Mouse (Mus musculus): ENCODE measurements around the gene Bola1. TPM values are rescaled to one million over a fixed set of nuclear protein-coding genes. Genes with fewer than 3 reads are reported as not detected.

Gene Bola1
- polyA plus RNA-seq, 1 experiment from 2014 or later = 53.6 TPM

- Histone ChIP-seq H3K27ac (replicated peaks) (peak overlapping the region; percentile 98), H3K4me2 (replicated peaks; ENCODE audit: low read depth) (peak overlapping the region; percentile 65), H3K9me3 (ENCODE audit: control insufficient read depth, low read length) (no peaks in the 10 kb centered on the region), H3K27me3 (ENCODE audit: control insufficient read depth, insufficient read depth, low read length) (no peaks in the 10 kb centered on the region), H3K9ac (ENCODE audit: low read length) (peak overlapping the region; percentile 73), H3K4me3 (ENCODE audit: low read depth, low read length) (peak overlapping the region; percentile 65; the same call in 1 of the 2 replicates), H3K4me1 (replicated peaks; ENCODE audit: control insufficient read depth, insufficient read depth) (0 out of 2 replicates have a peak, but pooled peaks cover 2% of the 10 kb centered on the region), H3K36me3 (ENCODE audit: control insufficient read depth, insufficient read depth, low read length) (no peaks in the 10 kb centered on the region)
- TF ChIP-seq CTCF (IDR thresholded peaks at IDR 0.05; ENCODE audit: low read depth) (no peak), EP300 (optimal IDR thresholded peaks at IDR 0.05) (no peak)
- ATAC-seq (ENCODE audit: low FRiP score, low TSS enrichment) = no peak
- DNase-seq (ENCODE audit: low spot score) = no peak
- 68% methylated on average over 7 of the region's 7 CpGs for WGBS
Observed at GRCm38 (mm10) chr3:96264404-96264949, 45.0 kb upstream of the Bola1 start.

- Histone ChIP-seq H3K4me1 (replicated peaks; ENCODE audit: control insufficient read depth, insufficient read depth) (0 out of 2 replicates have a peak, but pooled peaks cover 2% of the 10 kb centered on the region), H3K36me3 (ENCODE audit: control insufficient read depth, insufficient read depth, low read length) (no peaks in the 10 kb centered on the region), H3K27ac (replicated peaks) (peak overlapping the region; percentile 98), H3K9ac (ENCODE audit: low read length) (peak overlapping the region; percentile 73), H3K4me3 (ENCODE audit: low read depth, low read length) (peak overlapping the region; percentile 65), H3K9me3 (ENCODE audit: control insufficient read depth, low read length) (no peaks in the 10 kb centered on the region), H3K4me2 (replicated peaks; ENCODE audit: low read depth) (peak overlapping the region; percentile 65), H3K27me3 (ENCODE audit: control insufficient read depth, insufficient read depth, low read length) (no peaks in the 10 kb centered on the region)
- ATAC-seq (ENCODE audit: low FRiP score, low TSS enrichment) (peak; percentile 42), DNase-seq (ENCODE audit: low spot score) (peak; percentile 66)
- WGBS = 3% methylated on average over 27 of the region's 27 CpGs
- TF ChIP-seq CTCF (IDR thresholded peaks at IDR 0.05; ENCODE audit: low read depth) (no peak), EP300 (optimal IDR thresholded peaks at IDR 0.05) (peak; percentile 83)
Observed at GRCm38 (mm10) chr3:96263558-96264403, 44.3 kb upstream of the Bola1 start.

- Histone ChIP-seq H3K4me3 (ENCODE audit: low read depth, low read length) (peak within 1 kb of the TSS; percentile 65), H3K27ac (replicated peaks) (peak within 1 kb of the TSS; percentile 98), H3K9me3 (ENCODE audit: control insufficient read depth, low read length) (no peaks in the 10 kb centered on the region), H3K27me3 (ENCODE audit: control insufficient read depth, insufficient read depth, low read length) (no peaks in the 10 kb centered on the region), H3K4me2 (replicated peaks; ENCODE audit: low read depth) (peak within 1 kb of the TSS; percentile 65), H3K4me1 (replicated peaks; ENCODE audit: control insufficient read depth, insufficient read depth) (0 out of 2 replicates have a peak, but pooled peaks cover 2% of the 10 kb centered on the region), H3K36me3 (ENCODE audit: control insufficient read depth, insufficient read depth, low read length) (no peaks in the 10 kb centered on the region), H3K9ac (ENCODE audit: low read length) (peak within 1 kb of the TSS; percentile 83)
- DNase-seq (ENCODE audit: low spot score) = peak; percentile 94
- under 1% methylated on average over 40 of the region's 40 CpGs for WGBS
- peak; percentile 88 for ATAC-seq (ENCODE audit: low FRiP score, low TSS enrichment)
- peak; percentile 97 for TF ChIP-seq EP300 (optimal IDR thresholded peaks at IDR 0.05)
- TF ChIP-seq CTCF (IDR thresholded peaks at IDR 0.05; ENCODE audit: low read depth) = peak; percentile 73
Observed at GRCm38 (mm10) chr3:96262979-96263550, 43.6 kb upstream of the Bola1 start, which contains the start of gene Hist2h4. Hist2h4 (minus strand) TSS chr3:96263311.

GRCm38 (mm10) chr3:96262216-96262875 is 42.8 kb upstream of the Bola1 start:
- TF ChIP-seq CTCF (IDR thresholded peaks at IDR 0.05; ENCODE audit: low read depth) = no peak
- TF ChIP-seq EP300 (optimal IDR thresholded peaks at IDR 0.05) = no peak
- H3K36me3 ChIP-seq (ENCODE audit: control insufficient read depth, insufficient read depth, low read length) = no peaks in the 10 kb centered on the region
- no peaks in the 10 kb centered on the region for H3K9me3 ChIP-seq (ENCODE audit: control insufficient read depth, low read length)
- WGBS = 2% methylated on average over 19 of the region's 19 CpGs
- peak overlapping the region; percentile 65 for H3K4me3 ChIP-seq (ENCODE audit: low read depth, low read length)
- H3K4me1 ChIP-seq (replicated peaks; ENCODE audit: control insufficient read depth, insufficient read depth) = 0 out of 2 replicates have a peak, but pooled peaks cover 2% of the 10 kb centered on the region
- H3K27me3 ChIP-seq (ENCODE audit: control insufficient read depth, insufficient read depth, low read length) = no peaks in the 10 kb centered on the region
- DNase-seq (ENCODE audit: low spot score) = peak; percentile 80
- peak; percentile 86 for ATAC-seq (ENCODE audit: low FRiP score, low TSS enrichment)
- H3K4me2 ChIP-seq (replicated peaks; ENCODE audit: low read depth) = peak overlapping the region; percentile 65
- peak overlapping the region; percentile 98 for H3K27ac ChIP-seq (replicated peaks)
- H3K9ac ChIP-seq (ENCODE audit: low read length) = peak overlapping the region; percentile 83

GRCm38 (mm10) chr3:96261623-96262022 is 42.1 kb upstream of the Bola1 start:
- Histone ChIP-seq H3K36me3 (ENCODE audit: control insufficient read depth, insufficient read depth, low read length) (no peaks in the 10 kb centered on the region), H3K4me1 (replicated peaks; ENCODE audit: control insufficient read depth, insufficient read depth) (0 out of 2 replicates have a peak, but pooled peaks cover 2% of the 10 kb centered on the region), H3K27ac (replicated peaks) (peak overlapping the region; percentile 98), H3K4me3 (ENCODE audit: low read depth, low read length) (peak overlapping the region; percentile 65), H3K4me2 (replicated peaks; ENCODE audit: low read depth) (peak overlapping the region; percentile 65), H3K27me3 (ENCODE audit: control insufficient read depth, insufficient read depth, low read length) (no peaks in the 10 kb centered on the region), H3K9ac (ENCODE audit: low read length) (peak overlapping the region; percentile 83), H3K9me3 (ENCODE audit: control insufficient read depth, low read length) (no peaks in the 10 kb centered on the region)
- TF ChIP-seq EP300 (optimal IDR thresholded peaks at IDR 0.05) (no peak), CTCF (IDR thresholded peaks at IDR 0.05; ENCODE audit: low read depth) (peak; percentile 34)
- 43% methylated on average over 3 of the region's 3 CpGs for WGBS
- no peak for ATAC-seq (ENCODE audit: low FRiP score, low TSS enrichment)
- no peak for DNase-seq (ENCODE audit: low spot score)

Measured in stomach, postnatal 0 days (tissue).